Mouse (Mus musculus): ENCODE results near the gene Igfbp6. TPM values are rescaled to one million over a fixed set of nuclear protein-coding genes. Genes with fewer than 3 reads are reported as not detected.

The Igfbp6 gene
- 10 to 100 TPM in 1 of 2 experiments, 1 to 10 TPM in 1; 8.0 to 11.1 TPM for total RNA-seq (2021)

DNA sequence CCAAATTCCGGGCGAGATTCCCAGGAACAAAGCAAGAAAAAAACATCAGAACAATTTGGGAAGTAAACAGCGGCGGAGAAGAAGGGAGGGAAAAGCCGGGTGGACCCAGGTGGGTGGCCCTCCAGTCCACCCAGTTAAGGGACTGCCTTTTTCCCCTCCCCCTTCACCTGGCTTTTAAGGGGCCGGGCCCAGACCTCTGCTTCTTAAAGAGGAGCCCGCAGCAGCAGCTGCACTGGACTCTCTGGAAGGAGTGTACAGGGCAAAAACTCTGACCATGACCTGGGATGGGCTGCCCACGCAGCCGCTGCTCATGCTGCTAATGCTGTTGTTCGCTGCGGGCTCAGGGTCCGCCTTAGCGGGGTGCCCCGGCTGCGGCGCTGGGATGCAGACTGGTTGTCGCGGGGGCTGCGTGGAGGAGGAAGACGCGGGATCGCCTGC lies at the start of gene Igfbp6:
Igfbp6 (plus strand) TSS at position 89 of the 438 bp plus-strand sequence.
- no peak for DNase-seq (ENCODE audit: extremely low spot score in 1 of 2, low spot score in 1 of 2)

- DNase-seq (ENCODE audit: extremely low spot score in 1 of 2, low spot score in 1 of 2): no peak
Measured at GRCm38 (mm10) chr15:102094988-102095387, 49.2 kb upstream of the Igfbp6 start.

GRCm38 (mm10) chr15:102097147-102097915 lies 46.8 kb upstream of the Igfbp6 start:
- no peak for DNase-seq (ENCODE audit: extremely low spot score in 1 of 2, low spot score in 1 of 2)

- no peak for DNase-seq (ENCODE audit: extremely low spot score in 1 of 2, low spot score in 1 of 2)
Measured at GRCm38 (mm10) chr15:102097991-102098555, 46.1 kb upstream of the Igfbp6 start.

DNA sequence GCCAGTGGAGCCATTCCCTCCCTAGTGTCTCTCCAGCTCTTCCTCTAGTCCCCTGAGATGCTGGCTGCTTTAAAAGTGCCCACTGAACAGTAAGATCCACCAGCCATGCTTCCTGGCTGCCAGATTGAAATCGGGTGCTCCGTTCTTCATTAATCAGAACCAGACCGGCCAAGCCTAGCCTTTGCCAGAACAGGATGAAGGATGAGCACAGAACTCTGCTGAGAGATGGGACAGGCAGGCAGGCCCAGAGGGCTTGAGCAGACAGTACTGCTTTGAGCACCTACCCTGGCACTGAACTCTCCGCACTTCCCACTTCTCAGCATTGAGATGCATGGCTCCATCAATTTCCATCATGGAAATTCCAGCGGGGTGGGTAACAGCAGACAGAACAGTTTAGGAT lies 44.9 kb upstream of the Igfbp6 start:
- no peak for DNase-seq (ENCODE audit: extremely low spot score in 1 of 2, low spot score in 1 of 2)

- no peak for DNase-seq (ENCODE audit: extremely low spot score in 1 of 2, low spot score in 1 of 2)
Measured at GRCm38 (mm10) chr15:102099771-102100160, 44.4 kb upstream of the Igfbp6 start.

DNA sequence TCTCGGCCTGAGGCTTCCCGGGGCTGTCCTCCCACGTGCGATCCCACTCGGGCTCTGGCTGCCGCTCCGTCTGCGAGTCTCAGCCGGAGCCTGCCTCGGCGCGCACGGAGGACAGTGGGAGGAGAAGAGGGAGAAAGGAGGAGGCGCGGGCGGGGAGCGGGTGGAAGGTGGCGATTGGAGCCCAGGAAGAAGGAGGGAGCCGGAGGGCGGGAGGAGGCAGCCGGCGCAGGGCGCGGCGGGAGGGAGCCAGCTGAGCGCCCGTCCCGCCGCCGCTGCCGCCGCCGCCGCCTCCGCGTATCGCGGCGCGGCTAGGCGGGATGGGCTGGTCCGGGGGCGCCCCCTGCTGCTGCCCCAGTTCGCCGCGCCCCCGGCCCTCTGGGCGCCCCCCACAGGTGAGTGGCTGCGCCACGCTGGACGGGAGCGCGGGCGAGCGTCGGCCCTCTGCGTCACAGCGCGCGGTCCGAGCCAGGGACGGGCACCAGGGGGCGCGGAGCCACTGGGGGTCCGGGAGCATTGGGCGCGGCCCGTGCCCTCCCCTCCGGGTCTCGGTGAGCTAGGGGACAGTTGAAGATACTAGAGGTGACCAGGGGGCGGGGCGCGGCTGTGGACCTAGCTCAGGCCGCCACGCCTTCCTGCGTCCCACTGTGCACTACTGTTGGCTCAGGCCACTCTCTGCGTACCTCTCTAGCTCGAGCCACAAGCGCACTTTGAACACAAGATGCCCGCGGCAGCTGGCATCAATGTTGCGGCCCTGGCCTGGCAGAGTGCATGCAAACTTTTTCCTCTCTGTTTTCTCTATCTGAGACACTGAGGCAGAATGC lies 43.8 kb upstream of the Igfbp6 start, which contains the start of gene Tns2:
Tns2 (plus strand) TSS at position 253 of the 821 bp plus-strand sequence.
- peak in 1 of 2 experiments; percentile 56 for DNase-seq (ENCODE audit: extremely low spot score in 1 of 2, low spot score in 1 of 2)

GRCm38 (mm10) chr15:102100996-102101671 lies 43.0 kb upstream of the Igfbp6 start:
- no peak for DNase-seq (ENCODE audit: extremely low spot score in 1 of 2, low spot score in 1 of 2)

DNA sequence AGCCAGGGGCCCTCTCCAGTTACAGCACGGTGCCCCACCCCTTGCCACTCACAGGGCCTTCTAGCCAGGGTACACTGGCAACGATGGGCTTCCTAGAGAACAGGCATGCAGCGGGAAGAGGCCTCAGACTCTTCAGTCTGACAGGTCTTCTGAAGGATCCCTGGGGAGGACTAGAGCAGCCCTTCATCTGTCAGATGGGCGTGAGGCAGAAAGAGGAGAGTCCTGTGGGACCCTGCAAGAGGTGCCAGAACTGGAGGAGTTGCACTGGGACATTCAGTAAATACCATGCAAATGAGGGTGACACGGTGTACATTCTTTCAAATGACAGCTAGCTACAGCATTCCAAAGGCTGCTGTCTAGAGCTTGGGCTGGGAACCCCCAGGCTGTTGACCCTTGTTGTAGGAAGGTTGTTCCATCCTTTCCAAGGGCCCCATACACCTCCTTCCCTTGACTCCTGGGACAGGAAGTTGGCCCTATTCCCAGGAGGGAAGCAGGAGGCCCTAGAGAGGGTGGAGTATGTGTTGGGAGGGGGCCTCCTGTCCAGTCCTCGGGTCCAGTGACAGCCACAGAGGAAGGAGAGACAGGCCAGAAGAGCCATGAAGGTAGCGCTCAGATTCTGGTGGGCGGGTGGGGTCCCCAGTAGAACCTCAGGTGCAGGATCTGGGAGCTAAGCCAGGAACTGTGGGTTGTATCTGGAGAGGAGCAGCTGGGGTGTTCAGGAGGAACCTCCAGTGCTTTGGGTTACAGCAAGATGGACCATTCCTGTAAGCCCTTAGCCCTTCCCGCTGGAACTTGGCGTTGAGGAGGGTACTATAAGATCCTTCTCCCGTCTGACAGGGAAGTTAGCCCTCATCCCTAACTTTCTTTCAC lies 42.3 kb upstream of the Igfbp6 start:
- DNase-seq (ENCODE audit: extremely low spot score in 1 of 2, low spot score in 1 of 2): no peak

- DNase-seq (ENCODE audit: extremely low spot score in 1 of 2, low spot score in 1 of 2): no peak
Measured at GRCm38 (mm10) chr15:102102548-102103121, 41.5 kb upstream of the Igfbp6 start.

- no peak for DNase-seq (ENCODE audit: extremely low spot score in 1 of 2, low spot score in 1 of 2)
Measured at GRCm38 (mm10) chr15:102103371-102103946, 40.7 kb upstream of the Igfbp6 start.

DNA sequence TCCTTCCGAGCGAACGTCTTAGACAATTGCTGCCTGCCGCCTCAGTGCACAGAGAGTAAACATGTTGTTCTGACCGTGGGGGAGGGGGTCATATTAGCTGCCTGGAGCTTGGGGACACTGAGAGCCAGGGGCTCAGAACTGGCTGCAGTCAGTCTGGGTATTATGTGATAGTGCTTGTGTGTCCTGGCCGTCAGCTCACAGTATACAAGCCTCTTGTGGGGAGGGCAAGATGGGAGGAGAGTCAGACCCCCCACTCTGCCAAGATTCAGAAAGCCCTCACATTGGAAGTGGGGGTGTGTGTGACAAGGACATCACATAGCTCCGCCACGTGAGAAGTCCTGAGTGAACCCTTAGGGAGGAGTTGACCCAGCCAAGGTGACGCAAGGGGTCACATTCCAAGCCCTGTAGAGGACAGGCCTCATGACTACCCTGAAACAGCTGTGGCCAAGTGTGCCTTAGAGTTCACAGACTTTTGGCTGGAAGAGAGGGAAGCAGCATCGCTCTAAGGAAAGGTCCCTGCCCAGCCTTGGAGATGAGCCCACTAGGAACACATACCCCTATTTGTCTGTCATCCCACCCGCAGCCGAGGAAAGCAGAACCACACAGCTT lies 40.1 kb upstream of the Igfbp6 start:
- no peak for DNase-seq (ENCODE audit: extremely low spot score in 1 of 2, low spot score in 1 of 2)

GRCm38 (mm10) chr15:102105360-102105759 lies 38.8 kb upstream of the Igfbp6 start:
- DNase-seq (ENCODE audit: extremely low spot score in 1 of 2, low spot score in 1 of 2): no peak

DNA sequence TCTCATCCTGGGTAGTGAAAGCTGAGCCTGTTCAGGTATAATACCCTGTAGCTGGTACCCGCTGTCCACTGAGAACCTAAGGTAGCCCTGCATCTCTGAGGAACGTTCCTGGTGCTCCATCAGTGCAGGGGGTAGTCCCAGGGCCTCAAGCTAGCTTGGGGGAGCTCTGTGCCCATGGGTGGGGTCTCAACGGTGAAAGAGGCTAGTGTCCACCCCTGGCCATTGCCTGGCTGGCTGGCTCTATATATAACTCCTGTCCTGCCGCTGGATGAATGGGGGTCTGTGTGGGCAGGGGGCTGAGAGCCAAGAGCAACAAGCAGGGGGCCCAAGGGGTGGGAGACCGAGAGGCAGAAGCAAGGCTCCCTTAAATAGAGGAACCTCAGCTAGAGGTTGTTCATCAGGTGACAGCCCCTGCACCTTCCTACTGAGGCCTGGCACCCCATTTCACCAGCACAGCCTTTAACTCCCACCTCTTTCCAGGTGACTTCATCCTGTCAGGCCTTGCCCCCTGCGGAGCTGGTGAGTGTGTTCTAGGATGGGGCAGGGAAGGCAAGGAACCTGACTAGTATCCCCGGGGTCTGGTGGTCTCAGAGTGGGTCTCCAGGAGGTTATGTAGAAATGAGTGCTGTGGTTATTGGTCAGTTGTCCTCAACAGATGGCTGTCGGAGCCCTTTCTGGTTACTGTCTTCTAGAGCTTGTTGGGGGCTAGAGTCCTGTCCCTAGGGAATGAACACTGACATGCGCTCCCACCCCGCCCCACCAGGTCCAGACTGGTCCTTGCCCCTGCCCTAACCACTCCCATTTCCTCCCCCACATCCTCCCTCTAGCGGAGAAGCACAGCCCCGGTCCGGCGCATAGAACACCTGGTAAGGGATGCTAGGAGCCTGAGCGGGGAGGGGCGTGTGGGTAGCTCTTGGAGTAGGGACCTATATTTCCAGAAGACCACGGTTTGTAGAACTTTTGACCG lies 38.1 kb upstream of the Igfbp6 start:
- DNase-seq (ENCODE audit: extremely low spot score in 1 of 2, low spot score in 1 of 2): no peak

GRCm38 (mm10) chr15:102106754-102107456 lies 37.3 kb upstream of the Igfbp6 start:
- DNase-seq (ENCODE audit: extremely low spot score in 1 of 2, low spot score in 1 of 2): no peak

DNA sequence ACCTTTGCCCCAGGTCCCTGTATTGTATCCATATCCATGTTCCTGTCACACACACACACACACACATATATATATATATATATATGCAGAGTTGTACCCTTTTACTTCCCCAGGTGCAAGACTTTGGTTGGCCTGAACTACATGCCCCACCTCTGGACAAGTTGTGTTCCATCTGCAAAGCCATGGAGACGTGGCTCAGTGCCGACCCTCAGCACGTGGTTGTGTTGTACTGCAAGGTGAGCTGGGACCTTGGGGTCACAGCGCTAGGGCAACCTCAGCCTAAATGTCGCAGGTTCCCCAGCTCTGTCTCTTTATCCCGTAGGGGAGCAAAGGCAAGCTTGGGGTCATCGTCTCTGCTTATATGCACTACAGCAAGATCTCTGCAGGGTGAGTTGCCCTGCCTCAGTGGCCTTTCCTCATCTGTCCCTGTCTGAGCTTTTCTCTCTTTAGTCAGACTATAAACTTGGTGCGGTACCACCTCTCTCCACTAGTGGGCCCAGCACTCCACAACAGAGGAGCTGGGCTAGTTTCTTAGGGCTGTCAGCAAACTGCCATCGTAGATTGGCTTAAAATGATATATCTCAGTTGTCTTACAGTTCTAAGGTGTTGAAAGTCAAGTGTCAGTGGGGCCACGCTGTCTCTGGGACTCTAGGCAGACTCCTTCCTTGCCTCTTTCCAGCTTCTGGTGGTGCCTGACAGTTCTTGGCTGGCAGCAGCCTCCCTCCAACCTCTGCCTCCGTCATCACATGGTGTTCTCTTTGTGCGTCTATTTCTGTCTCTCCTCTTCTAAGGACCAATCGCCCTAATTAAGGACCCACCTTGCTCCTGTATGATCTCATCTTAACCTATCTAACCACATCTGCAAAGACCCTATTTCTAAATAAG lies 36.2 kb upstream of the Igfbp6 start:
- DNase-seq (ENCODE audit: extremely low spot score in 1 of 2, low spot score in 1 of 2): peak; percentile 58 to 81
